Mouse (Mus musculus) cerebellum, adult 2 months (tissue): ENCODE results near the gene Sgpl1. TPM values are rescaled to one million over a fixed set of nuclear protein-coding genes. Genes with fewer than 3 reads are reported as not detected.

Experiments used
- DNase-seq, 2 experiments: peaks; one replicate each; pipeline ENCODE4 v3.0.0; 2021
- H3K27ac ChIP-seq: fragments of 200-500 bp; 2 replicates; pipeline ENCODE4 v1.5.1; 2012; ENCODE audit warnings: low read length, control low read depth, inconsistent platforms; ENCODE audit not compliant: insufficient read depth
- H3K27me3 ChIP-seq: fragments of 200-500 bp; 2 replicates; pipeline ENCODE4 v1.6.1; 2012; ENCODE audit warnings: inconsistent platforms, mild to moderate bottlenecking, low read length, moderate library complexity; ENCODE audit not compliant: control insufficient read depth, insufficient read depth
- H3K4me1 ChIP-seq: fragments of 200-500 bp; 2 replicates; pipeline ENCODE4 v1.6.1; 2011; ENCODE audit warnings: low read length; ENCODE audit not compliant: control insufficient read depth, insufficient read depth
- H3K4me3 ChIP-seq: fragments of 200-500 bp; replicated peaks from 2 replicates; pipeline ENCODE3; 2011; ENCODE audit warnings: mild to moderate bottlenecking, low read depth, low read length, control low read depth; ENCODE audit not compliant: insufficient read depth
- CTCF ChIP-seq: fragments of 200-500 bp; IDR thresholded peaks from 2 replicates; pipeline ENCODE4 v1.5.1; 2011; ENCODE audit warnings: low read depth, mild to moderate bottlenecking, control low read depth, low read length, moderate library complexity, borderline replicate concordance; ENCODE audit not compliant: insufficient read depth
- POLR2A ChIP-seq: fragments of 200-500 bp; IDR thresholded peaks from 2 replicates; pipeline ENCODE4 v1.6.1; 2011; ENCODE audit warnings: low read length, control low read depth, borderline replicate concordance; ENCODE audit not compliant: insufficient read depth
- WGBS: fragments of 180-500 bp; shearing (Covaris S2); methylation state at CpG from one replicate; pipeline ENCODE4 v1.1.7; 2018; 5-methylcytosine and 5-hydroxymethylcytosine counted together
- polyA plus RNA-seq: library from polyadenylated mRNA; depleted of rRNA; stranded (reverse); fragments of >200 nt; gene quantifications from 2 replicates; pipeline ENCODE4 v1.2.3, GENCODE M21; 2012

The Sgpl1 gene
- polyA plus RNA-seq, 1 experiment: 39.6 TPM

- DNase-seq: peak; percentile 40 to 63
- H3K4me1 ChIP-seq: peaks cover 23% of the 10 kb centered on the region
- peak overlapping the region; percentile 5 for H3K27ac ChIP-seq
- WGBS: 45% methylated on average over 4 of the region's 4 CpGs
- H3K4me3 ChIP-seq: peak overlapping the region; percentile 39
- TF ChIP-seq POLR2A: peak; percentile 18; the same call in 1 of the 2 replicates
- TF ChIP-seq CTCF: no peak
- H3K27me3 ChIP-seq: no peaks in the 10 kb centered on the region
These were observed 30.2 kb upstream of the Sgpl1 start for GRCm38 (mm10) chr10:61177751-61178150.

- WGBS: 15% methylated on average over 7 of the region's 7 CpGs
- peak; percentile 49 to 51 for DNase-seq
- Histone ChIP-seq H3K4me3 (peak overlapping the region; percentile 74), H3K4me1 (peaks cover 23% of the 10 kb centered on the region), H3K27ac (peak overlapping the region; percentile 97), H3K27me3 (no peaks in the 10 kb centered on the region)
- TF ChIP-seq POLR2A (no peak), CTCF (no peak)
These were observed 28.8 kb upstream of the Sgpl1 start for GRCm38 (mm10) chr10:61176221-61176790.

GRCm38 (mm10) chr10:61175442-61176204 is 28.1 kb upstream of the Sgpl1 start:
- DNase-seq: peak; percentile 91 to 92
- peak overlapping the region; percentile 97 for H3K27ac ChIP-seq
- 4% methylated on average over 24 of the region's 24 CpGs for WGBS

GRCm38 (mm10) chr10:61174711-61175441 is 27.4 kb upstream of the Sgpl1 start:
- WGBS: 9% methylated on average over 13 of the region's 13 CpGs

More at GRCm38 (mm10) chr10:61175442-61176204, 28.1 kb upstream of the Sgpl1 start:
- peaks cover 23% of the 10 kb centered on the region for H3K4me1 ChIP-seq
- TF ChIP-seq CTCF: peak; percentile 56; the same call in 1 of the 2 replicates
- peak; percentile 72 for TF ChIP-seq POLR2A
- H3K4me3 ChIP-seq: peak overlapping the region; percentile 74
- H3K27me3 ChIP-seq: no peaks in the 10 kb centered on the region

GRCm38 (mm10) chr10:61172496-61172895 is 25.0 kb upstream of the Sgpl1 start:
- no peak for TF ChIP-seq POLR2A
- TF ChIP-seq CTCF: 0 out of 2 replicates have a peak, but pooled peaks have one; percentile 10
- peaks cover 13% of the 10 kb centered on the region for H3K4me1 ChIP-seq
- H3K27ac ChIP-seq: no peak overlapping the region
- 71% methylated on average over 4 of the region's 4 CpGs for WGBS
- no peak overlapping the region for H3K4me3 ChIP-seq
- H3K27me3 ChIP-seq: no peaks in the 10 kb centered on the region
- DNase-seq: no peak

More at GRCm38 (mm10) chr10:61174711-61175441, 27.4 kb upstream of the Sgpl1 start:
- H3K27ac ChIP-seq: peak overlapping the region; percentile 97
- no peak for TF ChIP-seq POLR2A
- no peak for TF ChIP-seq CTCF
- peak overlapping the region; percentile 8 for H3K4me3 ChIP-seq
- peak in 1 of 2 experiments; percentile 55 for DNase-seq
- H3K4me1 ChIP-seq: peaks cover 23% of the 10 kb centered on the region
- no peaks in the 10 kb centered on the region for H3K27me3 ChIP-seq

- Histone ChIP-seq H3K27ac (no peak within 1 kb of the TSS), H3K27me3 (no peaks in the 10 kb centered on the region), H3K4me1 (peaks cover 13% of the 10 kb centered on the region), H3K4me3 (no peak within 1 kb of the TSS)
- TF ChIP-seq CTCF (no peak), POLR2A (no peak)
- WGBS: 91% methylated on average over 3 of the region's 3 CpGs
- DNase-seq: no peak
These were observed 24.2 kb upstream of the Sgpl1 start, which contains the start of gene Tbata for GRCm38 (mm10) chr10:61171654-61172053. TSS of gene Tbata (plus strand) at chr10:61171954.

- no peaks in the 10 kb centered on the region for H3K27me3 ChIP-seq
- WGBS: 69% methylated on average over 2 of the region's 2 CpGs
- no peaks in the 10 kb centered on the region for H3K4me1 ChIP-seq
- H3K27ac ChIP-seq: no peak overlapping the region
- no peak for DNase-seq
- no peak overlapping the region for H3K4me3 ChIP-seq
- TF ChIP-seq POLR2A (no peak), CTCF (no peak)
These were observed 20.9 kb upstream of the Sgpl1 start for GRCm38 (mm10) chr10:61168393-61168792.
